Mouse (Mus musculus) heart, embryonic 14.5 days (tissue): ENCODE data around the gene Tmem128. TPM values are rescaled to one million over a fixed set of nuclear protein-coding genes. Genes with fewer than 3 reads are reported as not detected.

Source experiments
- ATAC-seq: fragments of 200-750 bp; cut with Nextera tagmentation; 2 replicates; pipeline ENCODE4 v1.8.0; 2017; ENCODE audit warnings: low read depth, moderate TSS enrichment; ENCODE audit not compliant: insufficient number of reproducible peaks, insufficient read depth, low FRiP score
- H3K27ac ChIP-seq, 2 experiments: fragments of 200-500 bp in 1 of 2; fragments of 300-500 bp in 1 of 2; sonication (generic) in 1 of 2; replicated peaks in 1 of 2; 2 replicates each; pipeline ENCODE4 v1.5.1; 2012 to 2014; ENCODE audit warnings: low read depth in 2 of 2, low read length in 2 of 2, control low read depth in 1 of 2, mild to moderate bottlenecking in 1 of 2, mixed read lengths in 1 of 2; ENCODE audit not compliant: control insufficient read depth in 1 of 2, insufficient read depth in 1 of 2
- H3K27me3 ChIP-seq: fragments of 300-500 bp; sonication (generic); 2 replicates; pipeline ENCODE4 v1.6.1; 2014; ENCODE audit warnings: mild to moderate bottlenecking, low read length, control low read depth; ENCODE audit not compliant: control insufficient read depth, insufficient read depth
- H3K36me3 ChIP-seq: fragments of 300-500 bp; sonication (generic); 2 replicates; pipeline ENCODE4 v1.6.1; 2014; ENCODE audit warnings: mild to moderate bottlenecking, control low read depth, low read length, mixed read lengths; ENCODE audit not compliant: control insufficient read depth, insufficient read depth
- H3K4me1 ChIP-seq, 2 experiments: fragments of 200-500 bp in 1 of 2; fragments of 300-500 bp in 1 of 2; sonication (generic) in 1 of 2; 2 replicates each; pipeline ENCODE4 v1.6.1; 2012 to 2014; ENCODE audit warnings: low read length in 2 of 2, control low read depth in 1 of 2, mixed read lengths in 1 of 2; ENCODE audit not compliant: control insufficient read depth in 2 of 2, insufficient read depth in 2 of 2
- H3K4me2 ChIP-seq: fragments of 300-500 bp; sonication (generic); 2 replicates; pipeline ENCODE4 v1.6.1; 2014; ENCODE audit warnings: mild to moderate bottlenecking, low read length
- H3K4me3 ChIP-seq, 2 experiments: fragments of 200-500 bp in 1 of 2; fragments of 300-500 bp in 1 of 2; sonication (generic) in 1 of 2; 2 replicates each; pipeline ENCODE4 v1.5.1; 2012 to 2014; ENCODE audit warnings: low read length in 2 of 2, mild to moderate bottlenecking in 2 of 2, control low read depth in 1 of 2, low read depth in 1 of 2, moderate library complexity in 1 of 2; ENCODE audit not compliant: control insufficient read depth in 1 of 2, insufficient read depth in 1 of 2
- H3K9ac ChIP-seq: fragments of 300-500 bp; sonication (generic); 2 replicates; pipeline ENCODE4 v1.6.1; 2014; ENCODE audit warnings: mild to moderate bottlenecking, low read length
- H3K9me3 ChIP-seq: fragments of 300-500 bp; sonication (generic); 2 replicates; pipeline ENCODE4 v1.6.1; 2016; ENCODE audit warnings: low read length, control low read depth; ENCODE audit not compliant: control insufficient read depth
- WGBS: fragments of 180-500 bp; shearing (Covaris S2); extraction: QIAGEN DNeasy Blood & Tissue Kit; methylation state at CpG from one replicate; pipeline ENCODE4 v1.1.7; 2014; 5-methylcytosine and 5-hydroxymethylcytosine counted together
- polyA plus RNA-seq: library from polyadenylated mRNA; unstranded; fragments of >200 nt; fragmentation: Nextera tagmentation; extraction: Ambion mirVana; gene quantifications from 2 replicates; pipeline ENCODE4 v1.2.1, GENCODE M21; 2014

Tmem128 gene
- polyA plus RNA-seq, result 44.9 and 52.9 TPM in 2 replicates

- under 1% methylated on average over 40 of the region's 40 CpGs for WGBS
- no peaks in the 10 kb centered on the region for H3K9me3 ChIP-seq
- peaks cover 0 to 6% of the 10 kb centered on the region in 2 experiments; a peak in 1 of 4 replicates for H3K4me1 ChIP-seq
- peak within 1 kb of the TSS; percentile 58 to 91 for H3K27ac ChIP-seq
- H3K9ac ChIP-seq, result peak within 1 kb of the TSS; percentile 84
- H3K36me3 ChIP-seq, result peaks cover 35% of the 10 kb centered on the region
- ATAC-seq, result peak; percentile 49
- peak within 1 kb of the TSS; percentile 62 to 82 for H3K4me3 ChIP-seq
- peak within 1 kb of the TSS; percentile 79 for H3K4me2 ChIP-seq
- no peaks in the 10 kb centered on the region for H3K27me3 ChIP-seq
Measured at GRCm38 (mm10) chr5:38260107-38260682, at the start of gene Tmem128. TSS of gene Tmem128 (plus strand) at chr5:38260185.

- H3K9ac ChIP-seq, result no peak overlapping the region
- no peak overlapping the region for H3K4me2 ChIP-seq
- no peak overlapping the region for H3K4me3 ChIP-seq
- H3K27me3 ChIP-seq, result no peaks in the 10 kb centered on the region
- H3K4me1 ChIP-seq, result no peaks in the 10 kb centered on the region
- H3K9me3 ChIP-seq, result no peaks in the 10 kb centered on the region
- ATAC-seq, result no peak
- peaks cover 70% of the 10 kb centered on the region for H3K36me3 ChIP-seq
- 87% methylated on average over 8 of the region's 8 CpGs for WGBS
- no peak overlapping the region for H3K27ac ChIP-seq
Measured at GRCm38 (mm10) chr5:38211691-38212090, 48.3 kb upstream of the Tmem128 start.

GRCm38 (mm10) chr5:38213009-38213408 lies 47.0 kb upstream of the Tmem128 start:
- WGBS, result 87% methylated on average over 6 of the region's 6 CpGs
- no peak overlapping the region for H3K9ac ChIP-seq
- H3K4me2 ChIP-seq, result no peak overlapping the region
- no peak for ATAC-seq
- no peaks in the 10 kb centered on the region for H3K27me3 ChIP-seq
- no peak overlapping the region for H3K27ac ChIP-seq
- no peaks in the 10 kb centered on the region for H3K4me1 ChIP-seq
- H3K9me3 ChIP-seq, result no peaks in the 10 kb centered on the region
- no peak overlapping the region for H3K4me3 ChIP-seq
- peaks cover 72% of the 10 kb centered on the region for H3K36me3 ChIP-seq

GRCm38 (mm10) chr5:38219771-38220307 lies 40.1 kb upstream of the Tmem128 start:
- Histone ChIP-seq H3K4me2 (peak overlapping the region; percentile 73), H3K27me3 (no peaks in the 10 kb centered on the region), H3K9me3 (no peaks in the 10 kb centered on the region), H3K4me1 (peaks cover 9 to 15% of the 10 kb centered on the region in 2 experiments), H3K9ac (peak overlapping the region; percentile 90), H3K27ac (peak overlapping the region; percentile 67 to 73; a peak in 3 of 4 replicates), H3K36me3 (peaks cover 42% of the 10 kb centered on the region), H3K4me3 (peak overlapping the region; percentile 85 to 86)
- ATAC-seq, result peak; percentile 69
- WGBS, result 2% methylated on average over 35 of the region's 35 CpGs

GRCm38 (mm10) chr5:38220328-38220912 lies 39.6 kb upstream of the Tmem128 start, which contains the start of the genes Zbtb49 and Lyar:
TSS of gene Zbtb49 (minus strand) at chr5:38220457.
TSS of gene Lyar (plus strand) at chr5:38220470.
- H3K27me3 ChIP-seq, result no peaks in the 10 kb centered on the region
- peaks cover 40% of the 10 kb centered on the region for H3K36me3 ChIP-seq
- H3K27ac ChIP-seq, result peak within 1 kb of the TSS; percentile 67 to 73
- under 1% methylated on average over 55 of the region's 55 CpGs for whole genome bisulfite sequencing
- H3K9me3 ChIP-seq, result no peaks in the 10 kb centered on the region
- peak within 1 kb of the TSS; percentile 73 for H3K4me2 ChIP-seq
- peaks cover 9 to 15% of the 10 kb centered on the region in 2 experiments for H3K4me1 ChIP-seq
- peak within 1 kb of the TSS; percentile 85 to 86 for H3K4me3 ChIP-seq
- H3K9ac ChIP-seq, result peak within 1 kb of the TSS; percentile 90
- ATAC-seq, result peak; percentile 89

- no peaks in the 10 kb centered on the region for H3K27me3 ChIP-seq
- 0 out of 2 replicates have a peak, but pooled peaks cover 4% of the 10 kb centered on the region for H3K9me3 ChIP-seq
- H3K27ac ChIP-seq, result no peak overlapping the region
- H3K36me3 ChIP-seq, result peaks cover 47% of the 10 kb centered on the region
- no peak overlapping the region for H3K4me2 ChIP-seq
- H3K9ac ChIP-seq, result no peak overlapping the region
- no peak for ATAC-seq
- no peaks in the 10 kb centered on the region for H3K4me1 ChIP-seq
- no peak overlapping the region for H3K4me3 ChIP-seq
- WGBS, result 64% methylated on average over 4 of the region's 4 CpGs
Measured at GRCm38 (mm10) chr5:38235422-38235821, 24.6 kb upstream of the Tmem128 start.

GRCm38 (mm10) chr5:38236627-38237026 lies 23.4 kb upstream of the Tmem128 start:
- ATAC-seq, result no peak
- Histone ChIP-seq H3K36me3 (peaks cover 35% of the 10 kb centered on the region), H3K9me3 (0 out of 2 replicates have a peak, but pooled peaks cover 4% of the 10 kb centered on the region), H3K27me3 (no peaks in the 10 kb centered on the region), H3K4me3 (no peak overlapping the region), H3K9ac (no peak overlapping the region), H3K4me1 (no peaks in the 10 kb centered on the region), H3K27ac (no peak overlapping the region), H3K4me2 (no peak overlapping the region)
- 87% methylated on average over 2 of the region's 2 CpGs for WGBS
